Mouse (Mus musculus) intestine, embryonic 16.5 days (tissue): ENCODE results near the gene Nell2. TPM values are rescaled to one million over a fixed set of nuclear protein-coding genes. Genes with fewer than 3 reads are reported as not detected.

Experiments
- polyA plus RNA-seq: library from polyadenylated mRNA; unstranded; fragments of >200 nt; fragmentation: Nextera tagmentation; extraction: Ambion mirVana; gene quantifications from 2 replicates; pipeline ENCODE4 v1.2.1, GENCODE M21; 2015

The Nell2 gene
- polyA plus RNA-seq, 1 experiment from 2014 or later, result 8.7 TPM

Other genes with a start within 250 kb of the Nell2 start
- not detected in 2 replicates for gene Dbx2, start 127.4 kb upstream of the Nell2 start, polyA plus RNA-seq